Mouse (Mus musculus): ENCODE data around the gene 9430015G10Rik. TPM values are rescaled to one million over a fixed set of nuclear protein-coding genes. Genes with fewer than 3 reads are reported as not detected.

The 9430015G10Rik gene
- polyA plus RNA-seq, 1 experiment from 2014 or later: 69.0 TPM

DNA sequence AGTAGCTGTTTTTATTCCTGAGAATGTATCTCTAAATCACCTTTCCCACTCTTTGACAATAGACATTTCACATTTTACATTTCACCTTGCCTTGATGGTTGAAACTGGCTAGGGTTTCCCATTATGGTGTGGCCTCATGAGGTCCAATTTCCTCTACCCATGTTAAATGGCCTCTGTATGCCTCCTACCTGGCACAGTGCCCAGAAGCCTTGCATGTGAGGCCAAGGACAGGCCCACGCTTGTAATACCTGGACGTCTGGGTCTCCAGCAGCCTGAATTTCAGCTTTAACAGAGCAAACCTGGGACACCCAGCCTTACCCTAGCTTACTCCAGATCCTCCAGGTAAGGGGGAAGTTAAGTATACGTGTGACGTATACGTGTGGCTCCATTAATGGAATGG lies 26.4 kb upstream of the 9430015G10Rik start:
- Histone ChIP-seq H3K9ac (no peak overlapping the region), H3K9me3 (no peaks in the 10 kb centered on the region), H3K27me3 (peaks cover 11% of the 10 kb centered on the region), H3K4me2 (no peak overlapping the region), H3K4me1 (no peaks in the 10 kb centered on the region), H3K4me3 (replicated peaks) (no peak overlapping the region), H3K36me3 (replicated peaks) (no peaks in the 10 kb centered on the region), H3K27ac (no peak overlapping the region)
- no peak for ATAC-seq (ENCODE audit: low FRiP score)
- 80% methylated on average over 5 of the region's 5 CpGs for WGBS

DNA sequence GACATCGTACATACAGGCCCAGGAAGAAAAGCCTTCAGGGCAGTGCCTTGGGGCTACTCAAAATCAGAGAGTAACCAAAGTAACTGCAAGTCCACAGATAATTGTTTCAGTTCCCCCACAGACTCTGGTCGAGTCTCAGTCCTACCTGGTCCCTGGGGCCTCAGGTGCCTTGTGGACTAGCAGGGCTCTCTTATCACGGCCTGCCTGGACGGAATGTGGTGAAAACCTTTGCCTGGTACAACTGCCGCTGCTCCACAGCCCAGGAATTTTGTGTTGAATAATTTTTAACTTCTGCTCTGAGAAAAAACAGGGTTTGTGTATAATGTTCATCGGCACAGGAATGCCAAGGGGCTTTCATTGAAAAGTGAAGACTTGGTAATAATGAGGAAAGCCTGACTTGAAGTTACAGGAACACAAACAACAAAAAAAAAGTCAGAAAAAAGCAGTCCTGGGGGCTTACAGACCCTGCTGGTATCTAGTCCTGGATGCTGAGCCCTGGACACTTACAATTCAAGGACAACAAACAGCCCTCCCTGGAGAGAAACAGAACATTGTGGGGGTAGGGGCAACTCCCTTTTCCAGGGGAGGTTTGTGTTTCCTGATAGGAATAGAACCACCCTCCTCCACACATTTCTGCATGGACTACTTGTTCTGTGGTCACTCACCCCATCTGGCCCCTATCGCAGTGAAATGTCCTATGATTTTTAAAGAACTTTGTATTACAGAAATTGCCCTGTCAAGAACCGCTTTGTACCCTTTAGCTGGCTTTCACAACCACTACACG lies 25.5 kb upstream of the 9430015G10Rik start:
- Histone ChIP-seq H3K4me3 (replicated peaks) (no peak overlapping the region), H3K4me1 (no peaks in the 10 kb centered on the region), H3K27me3 (peaks cover 6% of the 10 kb centered on the region; the same call in 1 of the 2 replicates), H3K27ac (no peak overlapping the region), H3K9me3 (no peaks in the 10 kb centered on the region), H3K9ac (no peak overlapping the region), H3K36me3 (replicated peaks) (no peaks in the 10 kb centered on the region), H3K4me2 (no peak overlapping the region)
- 83% methylated on average over 9 of the region's 9 CpGs for WGBS
- no peak for ATAC-seq (ENCODE audit: low FRiP score)

DNA sequence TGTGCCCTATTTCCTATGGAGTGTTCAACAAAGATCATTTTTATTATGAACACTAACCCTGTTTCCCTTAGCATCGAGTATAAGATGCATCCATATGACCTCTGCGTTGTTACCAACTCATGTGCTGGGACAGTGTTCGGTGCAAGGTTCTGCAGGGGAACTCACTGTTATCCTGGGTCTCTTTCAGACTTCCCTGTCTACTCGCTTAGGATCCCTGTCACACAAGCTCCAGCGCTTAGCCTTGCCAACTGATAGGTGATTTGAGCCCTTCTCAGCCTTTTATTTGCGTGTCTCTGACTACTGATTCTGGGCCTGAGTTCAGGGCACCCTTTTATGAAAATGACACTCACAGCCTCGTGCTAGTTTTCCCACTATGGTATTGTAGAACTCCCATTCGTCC lies 24.5 kb upstream of the 9430015G10Rik start:
- no peak overlapping the region for H3K9ac ChIP-seq
- no peaks in the 10 kb centered on the region for H3K4me1 ChIP-seq
- no peak overlapping the region for H3K4me3 ChIP-seq (replicated peaks)
- no peak for ATAC-seq (ENCODE audit: low FRiP score)
- peaks cover 6% of the 10 kb centered on the region; the same call in 1 of the 2 replicates for H3K27me3 ChIP-seq
- H3K27ac ChIP-seq: no peak overlapping the region
- H3K9me3 ChIP-seq: no peaks in the 10 kb centered on the region
- H3K36me3 ChIP-seq (replicated peaks): no peaks in the 10 kb centered on the region
- no peak overlapping the region for H3K4me2 ChIP-seq
- 87% methylated on average over 8 of the region's 8 CpGs for WGBS

DNA sequence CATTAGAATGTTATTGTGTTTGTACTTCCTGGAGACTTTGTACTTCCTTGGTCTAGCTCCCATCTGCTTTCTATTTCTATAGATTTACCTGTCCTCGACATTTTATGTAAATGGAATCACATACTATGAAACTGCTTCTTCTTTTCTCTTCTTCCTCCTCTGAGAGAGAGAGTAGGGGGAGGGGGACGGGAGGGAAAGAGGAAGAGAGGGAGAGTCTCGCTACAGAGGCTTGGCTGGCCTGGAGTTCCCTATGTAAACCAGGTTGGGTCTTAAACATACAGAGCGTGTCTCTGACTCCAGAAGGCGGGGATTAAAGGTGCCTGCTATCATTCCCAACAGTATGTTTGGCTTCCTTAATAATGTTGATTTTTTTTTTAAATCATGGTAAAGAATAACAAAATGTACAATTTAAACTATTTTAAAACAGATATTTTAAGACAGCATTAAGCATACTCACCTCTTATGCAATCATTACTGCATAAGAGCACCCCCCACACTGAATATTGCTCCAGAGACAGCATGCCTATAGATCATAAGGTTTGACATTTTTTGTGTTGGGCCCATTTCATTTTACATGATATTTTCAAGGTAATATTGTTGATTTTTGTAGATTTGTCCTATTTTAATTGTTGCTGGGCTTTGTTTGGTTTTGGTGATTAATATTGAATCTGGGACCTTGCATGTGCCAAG lies 22.2 kb upstream of the 9430015G10Rik start:
- WGBS: 44% methylated on average over 5 of the region's 5 CpGs
- no peak overlapping the region for H3K27ac ChIP-seq
- no peak for ATAC-seq (ENCODE audit: low FRiP score)

DNA sequence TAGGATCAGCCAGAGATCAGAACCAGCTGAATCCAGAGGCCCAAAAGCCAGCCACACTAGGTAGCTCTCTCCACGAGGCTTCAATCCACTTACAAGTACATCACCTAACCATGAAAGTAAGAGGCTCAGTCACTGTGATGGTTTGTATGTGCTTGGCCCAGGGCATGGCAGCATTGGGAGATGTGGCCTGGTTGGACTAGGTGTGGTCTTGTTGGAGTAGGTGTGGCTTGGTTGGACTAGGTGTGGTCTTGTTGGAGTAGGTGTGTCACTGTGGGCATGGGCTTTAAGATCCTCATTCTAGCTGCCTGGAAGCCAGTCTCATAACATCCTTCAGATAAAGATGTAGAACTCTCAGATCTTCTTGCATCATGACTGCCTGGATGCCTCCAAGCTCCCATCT lies 18.5 kb upstream of the 9430015G10Rik start:
- no peaks in the 10 kb centered on the region for H3K4me1 ChIP-seq
- ATAC-seq (ENCODE audit: low FRiP score): no peak
- no peak overlapping the region for H3K4me3 ChIP-seq (replicated peaks)
- H3K27ac ChIP-seq: no peak overlapping the region
- no peaks in the 10 kb centered on the region for H3K36me3 ChIP-seq (replicated peaks)
- 86% methylated on average over 1 of the region's 1 CpGs for WGBS
- H3K27me3 ChIP-seq: no peaks in the 10 kb centered on the region
- H3K9ac ChIP-seq: no peak overlapping the region
- H3K9me3 ChIP-seq: no peaks in the 10 kb centered on the region
- no peak overlapping the region for H3K4me2 ChIP-seq

More for the DNA sequence above, 22.2 kb upstream of the 9430015G10Rik start:
- H3K36me3 ChIP-seq (replicated peaks): no peaks in the 10 kb centered on the region
- no peaks in the 10 kb centered on the region for H3K4me1 ChIP-seq
- H3K9me3 ChIP-seq: no peaks in the 10 kb centered on the region
- no peak overlapping the region for H3K9ac ChIP-seq
- no peak overlapping the region for H3K4me2 ChIP-seq
- H3K27me3 ChIP-seq: no peaks in the 10 kb centered on the region
- H3K4me3 ChIP-seq (replicated peaks): no peak overlapping the region

DNA sequence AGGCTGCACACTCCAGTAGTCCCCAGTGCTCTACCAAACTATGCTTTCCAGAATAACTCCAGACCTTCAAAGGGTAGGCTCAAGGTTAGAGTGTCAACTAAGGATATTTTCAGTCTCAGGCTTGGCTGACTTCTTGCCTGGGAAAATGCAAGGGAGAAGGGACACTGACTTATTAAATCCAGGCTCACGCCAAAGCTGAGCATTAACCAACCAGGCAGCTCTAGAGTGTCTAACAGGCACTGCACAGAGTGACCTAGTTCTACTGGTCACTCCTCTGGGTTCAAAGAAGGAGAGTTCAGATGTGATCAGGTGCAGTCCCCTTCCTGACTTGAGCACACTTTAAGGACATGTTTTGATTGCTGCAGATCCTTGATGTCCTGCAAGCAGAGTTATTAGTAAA lies 17.0 kb upstream of the 9430015G10Rik start:
- ATAC-seq (ENCODE audit: low FRiP score): no peak
- no peaks in the 10 kb centered on the region for H3K36me3 ChIP-seq (replicated peaks)
- H3K27ac ChIP-seq: no peak overlapping the region
- WGBS: 72% methylated on average over 1 of the region's 1 CpGs
- H3K4me1 ChIP-seq: no peaks in the 10 kb centered on the region; the same call in 1 of the 2 replicates
- H3K4me3 ChIP-seq (replicated peaks): no peak overlapping the region
- H3K27me3 ChIP-seq: no peaks in the 10 kb centered on the region; the same call in 1 of the 2 replicates
- no peaks in the 10 kb centered on the region for H3K9me3 ChIP-seq
- H3K4me2 ChIP-seq: no peak overlapping the region
- H3K9ac ChIP-seq: no peak overlapping the region

DNA sequence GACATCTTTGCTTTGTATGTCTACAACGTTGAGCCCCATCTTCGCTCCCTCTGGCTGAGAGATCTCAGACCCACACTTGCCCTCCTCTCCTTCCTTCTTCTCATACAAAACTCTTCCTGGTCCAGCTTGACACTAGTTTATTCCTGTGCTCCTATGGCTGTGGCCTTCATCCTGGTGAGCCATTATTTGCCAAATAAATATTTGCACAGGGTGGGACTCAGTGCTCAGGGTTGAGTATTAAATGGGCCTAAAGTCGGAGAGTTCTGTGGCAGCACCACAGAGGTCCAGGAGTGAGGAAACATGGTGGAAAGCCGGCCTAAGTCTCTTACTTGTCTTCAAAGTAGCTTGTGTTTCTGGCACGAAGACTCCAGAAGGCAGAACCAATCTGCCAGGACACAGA lies 16.0 kb upstream of the 9430015G10Rik start:
- ATAC-seq (ENCODE audit: low FRiP score): no peak
- Histone ChIP-seq H3K4me2 (no peak overlapping the region), H3K4me1 (no peaks in the 10 kb centered on the region; the same call in 1 of the 2 replicates), H3K36me3 (replicated peaks) (no peaks in the 10 kb centered on the region), H3K4me3 (replicated peaks) (no peak overlapping the region), H3K9ac (no peak overlapping the region), H3K9me3 (no peaks in the 10 kb centered on the region), H3K27ac (no peak overlapping the region), H3K27me3 (no peaks in the 10 kb centered on the region; the same call in 1 of the 2 replicates)
- 92% methylated on average over 5 of the region's 5 CpGs for WGBS

DNA sequence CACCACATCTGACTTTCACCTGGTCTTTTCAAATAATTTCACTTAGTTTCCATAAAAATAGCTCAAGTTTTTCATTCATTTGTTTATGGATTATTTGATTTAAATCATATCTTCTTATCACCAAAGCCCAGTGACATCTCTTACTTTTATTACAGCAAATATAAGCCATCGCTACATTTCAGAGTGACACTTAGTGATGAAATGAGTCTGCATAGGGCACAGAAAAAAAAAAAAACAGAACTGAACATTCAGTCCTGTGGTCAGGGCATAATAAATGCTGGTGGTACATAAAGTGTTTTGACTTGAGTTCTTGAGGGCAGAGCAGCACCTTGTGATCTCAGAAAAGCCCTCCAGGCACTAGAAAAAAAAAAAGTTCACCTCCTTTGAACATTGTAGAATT lies 13.6 kb upstream of the 9430015G10Rik start:
- H3K27me3 ChIP-seq: no peaks in the 10 kb centered on the region; the same call in 1 of the 2 replicates
- H3K4me1 ChIP-seq: no peaks in the 10 kb centered on the region; the same call in 1 of the 2 replicates
- H3K9me3 ChIP-seq: no peaks in the 10 kb centered on the region
- H3K27ac ChIP-seq: no peak overlapping the region
- no peaks in the 10 kb centered on the region for H3K36me3 ChIP-seq (replicated peaks)
- H3K4me2 ChIP-seq: no peak overlapping the region
- WGBS: 93% methylated on average over 1 of the region's 1 CpGs
- ATAC-seq (ENCODE audit: low FRiP score): no peak
- H3K9ac ChIP-seq: no peak overlapping the region
- no peak overlapping the region for H3K4me3 ChIP-seq (replicated peaks)

DNA sequence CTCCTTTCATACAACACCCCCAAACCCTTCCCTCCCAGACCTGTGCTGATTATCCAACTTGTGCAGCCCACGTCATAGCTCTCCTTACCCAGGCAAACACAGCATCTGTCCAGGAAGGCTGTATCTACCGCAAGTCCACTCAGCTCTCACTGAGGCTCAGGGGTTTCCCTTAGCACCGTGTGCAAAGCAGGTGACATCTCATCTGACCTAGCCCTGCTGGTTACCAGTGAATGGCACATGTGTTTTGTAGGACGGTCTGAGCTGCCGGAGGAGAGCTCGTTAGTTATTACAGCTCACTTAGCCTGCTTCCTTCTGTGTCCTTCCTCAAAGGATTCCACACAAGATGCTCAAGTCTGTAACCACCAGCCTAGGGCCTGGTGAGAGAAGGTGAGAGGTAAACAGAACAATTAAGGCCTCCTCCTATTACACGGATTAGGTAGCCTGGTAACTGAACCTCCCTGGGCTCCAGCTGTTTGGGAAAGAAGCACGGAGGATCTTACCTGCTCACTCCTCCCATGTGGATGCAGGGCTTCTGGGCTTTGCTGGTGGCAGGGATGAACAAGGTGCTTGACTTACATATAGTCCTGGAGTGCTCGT lies 11.9 kb upstream of the 9430015G10Rik start:
- no peak overlapping the region for H3K9ac ChIP-seq
- H3K9me3 ChIP-seq: no peaks in the 10 kb centered on the region
- no peaks in the 10 kb centered on the region for H3K36me3 ChIP-seq (replicated peaks)
- no peaks in the 10 kb centered on the region; the same call in 1 of the 2 replicates for H3K4me1 ChIP-seq
- WGBS: 51% methylated on average over 9 of the region's 9 CpGs
- no peak overlapping the region for H3K4me3 ChIP-seq (replicated peaks)
- H3K27ac ChIP-seq: no peak overlapping the region
- no peak overlapping the region for H3K4me2 ChIP-seq
- no peaks in the 10 kb centered on the region; the same call in 1 of the 2 replicates for H3K27me3 ChIP-seq
- no peak for ATAC-seq (ENCODE audit: low FRiP score)

DNA sequence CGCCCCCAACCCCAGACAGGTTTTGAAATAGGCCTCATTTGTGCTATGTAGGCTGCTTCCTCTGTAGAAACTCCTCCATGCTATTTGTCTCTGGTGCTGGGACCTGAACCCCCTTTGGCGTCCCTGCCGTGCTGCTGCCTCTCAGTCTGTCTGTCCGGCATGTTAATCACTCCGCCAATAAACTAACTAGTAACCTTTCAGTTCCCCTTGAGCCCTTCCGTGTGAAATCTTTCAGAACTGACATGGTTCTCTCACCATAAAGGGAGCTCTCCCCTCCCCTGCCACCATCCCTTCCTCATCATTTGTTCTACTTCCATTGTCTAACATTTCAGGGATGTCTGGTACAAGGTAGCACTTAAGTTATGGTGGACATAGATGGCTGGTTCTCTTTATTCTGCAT lies 10.4 kb upstream of the 9430015G10Rik start:
- Histone ChIP-seq H3K4me2 (no peak overlapping the region), H3K4me1 (no peaks in the 10 kb centered on the region; the same call in 1 of the 2 replicates), H3K4me3 (replicated peaks) (no peak overlapping the region), H3K36me3 (replicated peaks) (no peaks in the 10 kb centered on the region), H3K9me3 (no peaks in the 10 kb centered on the region), H3K27ac (no peak overlapping the region), H3K9ac (no peak overlapping the region), H3K27me3 (no peaks in the 10 kb centered on the region; the same call in 1 of the 2 replicates)
- ATAC-seq (ENCODE audit: low FRiP score): no peak
- 82% methylated on average over 6 of the region's 6 CpGs for WGBS

DNA sequence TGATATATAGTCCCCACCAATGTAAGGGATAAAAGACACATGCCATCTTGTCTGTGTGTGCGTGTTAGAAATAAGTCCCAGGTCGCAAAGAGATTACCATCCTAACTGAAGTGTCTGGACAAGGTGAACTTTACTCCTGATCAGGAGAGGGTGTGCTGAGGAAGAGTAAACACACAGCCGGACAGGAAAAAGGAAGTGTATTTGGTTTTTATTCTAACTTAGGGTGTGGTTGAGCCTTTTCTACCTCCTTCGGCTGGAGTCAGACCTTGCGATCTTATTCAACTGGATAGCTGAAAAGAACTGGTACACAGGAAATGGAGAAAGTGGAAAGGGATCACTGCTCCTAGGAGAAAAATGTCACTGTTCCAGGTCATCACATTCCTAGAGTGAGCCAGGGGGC lies 9.3 kb upstream of the 9430015G10Rik start:
- Histone ChIP-seq H3K4me2 (no peak overlapping the region), H3K9me3 (no peaks in the 10 kb centered on the region), H3K27me3 (no peaks in the 10 kb centered on the region; the same call in 1 of the 2 replicates), H3K9ac (no peak overlapping the region), H3K36me3 (replicated peaks) (no peaks in the 10 kb centered on the region), H3K4me1 (no peaks in the 10 kb centered on the region; the same call in 1 of the 2 replicates), H3K27ac (no peak overlapping the region), H3K4me3 (replicated peaks) (no peak overlapping the region)
- ATAC-seq (ENCODE audit: low FRiP score): no peak
- WGBS: 92% methylated on average over 5 of the region's 5 CpGs

DNA sequence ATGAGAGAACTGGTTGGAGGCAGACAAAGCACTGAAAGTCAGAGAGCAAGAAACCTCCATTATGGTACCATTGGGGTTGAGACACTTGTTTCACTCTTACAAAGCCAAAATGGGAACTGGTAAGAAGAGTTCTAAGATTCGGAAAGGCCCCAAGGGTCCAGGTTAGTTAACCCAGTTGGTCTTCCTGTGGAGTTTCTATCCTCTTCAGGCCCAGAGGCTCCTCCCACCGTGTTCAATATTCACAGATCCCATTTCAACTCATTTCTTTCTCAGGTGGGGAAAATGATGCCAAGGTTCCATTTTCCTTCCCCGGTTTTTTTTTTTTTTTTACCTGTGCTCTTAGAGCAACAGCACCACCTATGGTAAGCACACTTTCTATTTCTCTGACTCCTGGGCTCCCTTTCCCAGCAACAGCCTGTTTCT lies 8.3 kb upstream of the 9430015G10Rik start:
- Histone ChIP-seq H3K9me3 (no peaks in the 10 kb centered on the region), H3K9ac (no peak overlapping the region), H3K27ac (no peak overlapping the region), H3K4me2 (no peak overlapping the region), H3K36me3 (replicated peaks) (no peaks in the 10 kb centered on the region), H3K4me1 (no peaks in the 10 kb centered on the region; the same call in 1 of the 2 replicates), H3K27me3 (no peaks in the 10 kb centered on the region; the same call in 1 of the 2 replicates), H3K4me3 (replicated peaks) (no peak overlapping the region)
- 46% methylated on average over 3 of the region's 3 CpGs for WGBS
- no peak for ATAC-seq (ENCODE audit: low FRiP score)
